Mouse (Mus musculus) CH12.LX (cell line): ENCODE measurements around the gene Oxa1l.

Source experiments
- CTCF ChIP-seq, 2 experiments: IDR thresholded peaks in 1 of 2; conservative IDR thresholded peaks in 1 of 2; 2 replicates each; pipeline ENCODE4 v1.5.1; 2011 to 2012; ENCODE audit warnings: low read depth in 2 of 2, low read length in 2 of 2, improper control_type of control experiment in 1 of 2, inconsistent platforms in 1 of 2, mild to moderate bottlenecking in 1 of 2, moderate library complexity in 1 of 2
- EP300 ChIP-seq: IDR thresholded peaks from 2 replicates; pipeline ENCODE4 v1.6.1; 2011; ENCODE audit warnings: low read length, improper control_type of control experiment
- KAT2A ChIP-seq: IDR thresholded peaks from 2 replicates; pipeline ENCODE4 v1.6.1; 2012; ENCODE audit warnings: low read length, improper control_type of control experiment, inconsistent platforms; ENCODE audit not compliant: insufficient replicate concordance
- MAX ChIP-seq: IDR thresholded peaks from 2 replicates; pipeline ENCODE4 v1.6.1; 2011; ENCODE audit warnings: low read length, improper control_type of control experiment
- MEF2A ChIP-seq: IDR thresholded peaks from 2 replicates; pipeline ENCODE4 v1.6.1; 2014; ENCODE audit warnings: low read depth, mild to moderate bottlenecking, inconsistent platforms, low read length, improper control_type of control experiment, borderline replicate concordance
- NELFE ChIP-seq: IDR thresholded peaks from 2 replicates; pipeline ENCODE4 v1.6.1; 2011; ENCODE audit warnings: low read depth, low read length, improper control_type of control experiment
- NRF1 ChIP-seq: IDR thresholded peaks from 2 replicates; pipeline ENCODE4 v1.6.1; 2014; ENCODE audit warnings: low read depth, mild to moderate bottlenecking, inconsistent platforms, low read length, improper control_type of control experiment, moderate library complexity
- PAX5 ChIP-seq: IDR thresholded peaks from 2 replicates; pipeline ENCODE4 v1.6.1; 2012; ENCODE audit warnings: low read length, inconsistent platforms, mixed read lengths
- POLR2A ChIP-seq: IDR thresholded peaks from 2 replicates; pipeline ENCODE4 v1.6.1; 2011; ENCODE audit warnings: low read depth, mild to moderate bottlenecking, improper control_type of control experiment, low read length
- POLR2AphosphoS2 ChIP-seq: IDR thresholded peaks from 2 replicates; pipeline ENCODE4 v1.6.1; 2011; ENCODE audit warnings: low read depth, low read length, improper control_type of control experiment
- SMC3 ChIP-seq: IDR thresholded peaks from 2 replicates; pipeline ENCODE4 v1.6.1; 2011; ENCODE audit warnings: low read depth, low read length, improper control_type of control experiment
- USF1 ChIP-seq: IDR thresholded peaks from 2 replicates; pipeline ENCODE4 v1.6.1; 2014; ENCODE audit warnings: low read depth, mild to moderate bottlenecking, inconsistent platforms, low read length, improper control_type of control experiment
- USF2 ChIP-seq: conservative IDR thresholded peaks from 2 replicates; pipeline ENCODE4 v1.6.1; 2011; ENCODE audit warnings: low read depth, low read length, improper control_type of control experiment
- ZNF384 ChIP-seq: IDR thresholded peaks from 2 replicates; pipeline ENCODE4 v1.6.1; 2012; ENCODE audit warnings: low read depth, low read length, improper control_type of control experiment, inconsistent platforms

- no peak for TF ChIP-seq MAX
- no peak for TF ChIP-seq MEF2A
- TF ChIP-seq CTCF (conservative IDR thresholded peaks at IDR 0.05 in 1 of 2, IDR thresholded peaks at IDR 0.05 in 1 of 2; ENCODE audit: low read depth in 2 of 2, low read length in 2 of 2): no peak
- TF ChIP-seq NELFE: no peak
- TF ChIP-seq POLR2AphosphoS2: no peak
- no peak for TF ChIP-seq USF2
- no peak for TF ChIP-seq POLR2A
- no peak for TF ChIP-seq EP300
- no peak for TF ChIP-seq ZNF384
- TF ChIP-seq SMC3: no peak
- TF ChIP-seq KAT2A: no peak
- no peak for TF ChIP-seq USF1
- no peak for TF ChIP-seq PAX5
- no peak for TF ChIP-seq NRF1
Observed at GRCm38 (mm10) chr14:54383355-54383771, 22.7 kb downstream of the Oxa1l start.
